Mouse (Mus musculus) heart, postnatal 0 days (tissue): ENCODE results near the gene Ttc28. TPM values are rescaled to one million over a fixed set of nuclear protein-coding genes. Genes with fewer than 3 reads are reported as not detected.

Experiments used
- ATAC-seq: fragments of 200-750 bp; cut with Nextera tagmentation; 2 replicates; pipeline ENCODE4 v1.8.0; 2017; ENCODE audit warnings: low read depth, moderate number of reproducible peaks, moderate library complexity; ENCODE audit not compliant: insufficient read depth
- DNase-seq: peaks from one replicate; pipeline ENCODE4 v3.0.0-alpha.2; 2016; ENCODE audit warnings: low spot score
- H3K27ac ChIP-seq: fragments of 300-500 bp; sonication (generic); 2 replicates; pipeline ENCODE4 v1.5.1; 2014; ENCODE audit warnings: low read depth, mild to moderate bottlenecking
- H3K27me3 ChIP-seq: fragments of 300-500 bp; sonication (generic); 2 replicates; pipeline ENCODE4 v1.6.1; 2014; ENCODE audit warnings: low read length, mixed read lengths; ENCODE audit not compliant: control insufficient read depth, insufficient read depth
- H3K36me3 ChIP-seq: fragments of 300-500 bp; sonication (generic); replicated peaks from 2 replicates; pipeline ENCODE4 v1.6.1; 2014; ENCODE audit warnings: low read length, mixed read lengths; ENCODE audit not compliant: control insufficient read depth, insufficient read depth
- H3K4me1 ChIP-seq: fragments of 300-500 bp; sonication (generic); 2 replicates; pipeline ENCODE4 v1.6.1; 2014; ENCODE audit warnings: antibody characterized with exemption; ENCODE audit not compliant: control insufficient read depth, insufficient read depth
- H3K4me2 ChIP-seq: fragments of 300-500 bp; sonication (generic); 2 replicates; pipeline ENCODE4 v1.6.1; 2014; ENCODE audit warnings: low read depth, mild to moderate bottlenecking, low read length, moderate library complexity
- H3K4me3 ChIP-seq: fragments of 300-500 bp; sonication (generic); 2 replicates; pipeline ENCODE4 v1.5.1; 2014; ENCODE audit warnings: low read depth, low read length
- H3K9ac ChIP-seq: fragments of 300-500 bp; sonication (generic); replicated peaks from 2 replicates; pipeline ENCODE4 v1.6.1; 2014; ENCODE audit warnings: low read depth, low read length, mixed read lengths
- H3K9me3 ChIP-seq: fragments of 300-500 bp; sonication (generic); replicated peaks from 2 replicates; pipeline ENCODE4 v1.6.1; 2016; ENCODE audit warnings: low read length; ENCODE audit not compliant: control insufficient read depth
- CTCF ChIP-seq: IDR thresholded peaks from 2 replicates; pipeline ENCODE4 v1.5.1; 2016; ENCODE audit warnings: antibody characterized with exemption, control low read depth, low read depth
- EP300 ChIP-seq: IDR thresholded peaks from 2 replicates; pipeline ENCODE4 v1.6.1; 2016; ENCODE audit warnings: antibody characterized with exemption, low read depth
- WGBS: fragments of 180-500 bp; shearing (Covaris S2); extraction: QIAGEN DNeasy Blood & Tissue Kit; methylation state at CpG from one replicate; pipeline ENCODE4 v1.1.7; 2014; 5-methylcytosine and 5-hydroxymethylcytosine counted together
- polyA plus RNA-seq: library from polyadenylated mRNA; unstranded; fragments of >200 nt; fragmentation: Nextera tagmentation; extraction: Ambion mirVana; gene quantifications from 2 replicates; pipeline ENCODE4 v1.2.1, GENCODE M21; 2015
- total RNA-seq: library from RNA; depleted of rRNA; stranded (reverse); fragments of >200 nt; gene quantifications from 2 replicates; pipeline ENCODE4 v1.2.3, GENCODE M21; 2014; ENCODE audit warnings: low replicate concordance

Gene Ttc28
- total and polyA plus RNA-seq, 2 experiments from 2014 or later: 4.6 to 14.2 TPM

- TF ChIP-seq CTCF: no peak
- DNase-seq (no peak), ATAC-seq (no peak)
- 62% methylated on average over 7 of the region's 7 CpGs for WGBS
- Histone ChIP-seq H3K9me3 (no peaks in the 10 kb centered on the region), H3K4me2 (no peak overlapping the region), H3K4me1 (peaks cover 19% of the 10 kb centered on the region), H3K36me3 (no peaks in the 10 kb centered on the region), H3K27me3 (0 out of 2 replicates have a peak, but pooled peaks cover 6% of the 10 kb centered on the region), H3K27ac (no peak overlapping the region), H3K4me3 (no peak overlapping the region), H3K9ac (no peak overlapping the region)
Observed at GRCm38 (mm10) chr5:111161146-111161930, 281.7 kb downstream of the Ttc28 start.

DNA sequence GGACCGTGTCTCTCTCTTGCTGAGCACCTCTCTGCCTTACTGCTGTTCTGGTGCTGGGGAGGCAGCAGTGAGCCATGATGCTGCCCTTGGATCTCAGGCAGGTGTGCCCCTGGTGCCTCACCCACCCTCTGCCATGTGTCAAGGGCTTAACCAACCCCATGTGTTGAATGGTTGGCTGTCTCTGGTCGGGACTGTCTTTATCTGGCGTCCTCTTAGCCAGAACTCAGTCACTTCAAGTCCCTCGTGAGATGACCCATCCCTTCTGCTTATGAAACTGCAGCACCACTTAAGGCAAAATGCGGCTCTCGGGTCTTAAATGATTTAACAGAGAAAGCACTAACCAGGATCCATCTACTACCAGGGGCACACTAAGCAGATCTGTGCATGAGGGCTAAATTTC is 283.3 kb downstream of the Ttc28 start:
- Histone ChIP-seq H3K36me3 (no peaks in the 10 kb centered on the region), H3K27me3 (0 out of 2 replicates have a peak, but pooled peaks cover 6% of the 10 kb centered on the region), H3K4me3 (no peak overlapping the region), H3K4me1 (peaks cover 19% of the 10 kb centered on the region), H3K27ac (no peak overlapping the region), H3K9me3 (no peaks in the 10 kb centered on the region), H3K9ac (no peak overlapping the region), H3K4me2 (no peak overlapping the region)
- WGBS: 58% methylated on average over 6 of the region's 6 CpGs
- DNase-seq: no peak
- ATAC-seq: no peak
- TF ChIP-seq EP300 (no peak), CTCF (no peak)

DNA sequence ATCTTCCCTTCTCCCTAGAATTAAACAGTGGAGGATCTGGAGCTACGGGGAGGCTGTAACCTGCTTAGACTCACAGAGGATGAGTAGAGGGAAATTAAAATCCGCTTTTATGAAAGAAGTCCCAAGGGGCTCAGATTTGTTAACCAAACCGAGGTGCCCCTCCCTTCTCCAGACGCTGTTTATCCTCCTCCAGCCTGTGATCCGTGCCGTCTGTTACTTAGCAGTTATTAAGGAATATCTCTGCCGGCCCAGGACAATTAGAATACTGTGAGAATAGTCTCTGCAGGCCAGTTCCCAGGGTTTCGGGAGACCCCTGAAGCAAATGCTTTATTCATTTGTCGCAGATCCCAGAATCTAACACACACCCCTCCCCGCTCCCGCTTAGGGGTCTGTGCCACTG is 283.8 kb downstream of the Ttc28 start:
- ATAC-seq (no peak), DNase-seq (no peak)
- Histone ChIP-seq H3K36me3 (no peaks in the 10 kb centered on the region), H3K9ac (no peak overlapping the region), H3K4me3 (no peak overlapping the region), H3K27ac (no peak overlapping the region), H3K4me1 (peaks cover 18% of the 10 kb centered on the region), H3K9me3 (no peaks in the 10 kb centered on the region), H3K4me2 (no peak overlapping the region), H3K27me3 (0 out of 2 replicates have a peak, but pooled peaks cover 6% of the 10 kb centered on the region)
- TF ChIP-seq CTCF (no peak), EP300 (no peak)
- WGBS: 74% methylated on average over 11 of the region's 11 CpGs

- ATAC-seq (no peak), DNase-seq (no peak)
- 0 out of 2 replicates have a peak, but pooled peaks cover 6% of the 10 kb centered on the region for H3K27me3 ChIP-seq
- H3K9me3 ChIP-seq: no peaks in the 10 kb centered on the region
- 44% methylated on average over 9 of the region's 9 CpGs for WGBS
- H3K9ac ChIP-seq: no peak overlapping the region
- H3K4me1 ChIP-seq: peaks cover 10% of the 10 kb centered on the region
- no peaks in the 10 kb centered on the region for H3K36me3 ChIP-seq
- no peak overlapping the region for H3K4me2 ChIP-seq
- no peak overlapping the region for H3K4me3 ChIP-seq
- H3K27ac ChIP-seq: no peak overlapping the region
- TF ChIP-seq CTCF: no peak
- TF ChIP-seq EP300: no peak
Observed at GRCm38 (mm10) chr5:111164348-111164920, 284.8 kb downstream of the Ttc28 start.

DNA sequence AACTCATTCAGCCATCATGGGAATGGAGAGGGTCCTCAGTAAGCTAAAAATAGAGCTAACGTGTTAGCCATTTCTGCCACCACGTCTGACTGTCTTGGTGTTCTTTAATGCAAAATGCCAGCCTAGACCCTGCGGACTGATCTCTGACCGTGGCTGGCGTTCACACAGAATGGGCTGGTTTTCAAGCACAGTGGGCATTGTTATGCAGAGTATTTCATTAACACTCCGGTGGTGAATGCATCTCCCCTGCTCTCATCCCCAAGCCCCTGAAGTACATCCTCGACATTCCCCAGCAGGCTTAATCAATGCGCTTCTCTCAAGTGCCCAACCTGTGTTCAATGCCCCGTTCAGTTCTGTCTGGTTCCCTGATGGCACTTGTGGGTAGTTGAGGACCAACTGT is 290.8 kb downstream of the Ttc28 start:
- Histone ChIP-seq H3K9me3 (no peaks in the 10 kb centered on the region), H3K9ac (no peak overlapping the region), H3K4me1 (0 out of 2 replicates have a peak, but pooled peaks cover 4% of the 10 kb centered on the region), H3K27ac (no peak overlapping the region), H3K4me2 (no peak overlapping the region), H3K4me3 (no peak overlapping the region), H3K36me3 (no peaks in the 10 kb centered on the region), H3K27me3 (no peaks in the 10 kb centered on the region)
- WGBS: 38% methylated on average over 9 of the region's 9 CpGs
- no peak for ATAC-seq
- no peak for TF ChIP-seq EP300
- TF ChIP-seq CTCF: no peak
- no peak for DNase-seq
